Mouse (Mus musculus) midbrain, postnatal 0 days (tissue): ENCODE data around the gene Slmap. TPM values are rescaled to one million over a fixed set of nuclear protein-coding genes. Genes with fewer than 3 reads are reported as not detected.
"Not testable (repeated sequence)": the region's sequence is repeated elsewhere in the genome, so short reads cannot be mapped to it uniquely, and the experiment has no call there.

Experiments
- ATAC-seq: fragments of 200-750 bp; cut with Nextera tagmentation; 2 replicates; pipeline ENCODE4 v1.8.0; 2017; ENCODE audit warnings: moderate number of reproducible peaks, mild to moderate bottlenecking, moderate TSS enrichment, moderate library complexity; ENCODE audit not compliant: low FRiP score
- DNase-seq: peaks from one replicate; pipeline ENCODE4 v3.0.0-alpha.2; 2015; ENCODE audit warnings: low spot score
- H3K27ac ChIP-seq: fragments of 300-500 bp; sonication (generic); 2 replicates; pipeline ENCODE4 v1.5.1; 2014; ENCODE audit warnings: low read depth, mild to moderate bottlenecking, low read length, mixed read lengths
- H3K27me3 ChIP-seq: fragments of 300-500 bp; sonication (generic); 2 replicates; pipeline ENCODE4 v1.6.1; 2014; ENCODE audit warnings: low read length, control low read depth, mixed read lengths; ENCODE audit not compliant: insufficient read depth
- H3K36me3 ChIP-seq: fragments of 300-500 bp; sonication (generic); 2 replicates; pipeline ENCODE4 v1.6.1; 2014; ENCODE audit warnings: low read length, control low read depth, mixed read lengths; ENCODE audit not compliant: insufficient read depth
- H3K4me1 ChIP-seq: fragments of 300-500 bp; sonication (generic); 2 replicates; pipeline ENCODE4 v1.6.1; 2014; ENCODE audit warnings: mild to moderate bottlenecking, control low read depth, antibody characterized with exemption, low read length, mixed read lengths; ENCODE audit not compliant: insufficient read depth
- H3K4me2 ChIP-seq: fragments of 300-500 bp; sonication (generic); 2 replicates; pipeline ENCODE4 v1.6.1; 2014; ENCODE audit warnings: low read depth, mild to moderate bottlenecking, low read length, mixed read lengths; ENCODE audit not compliant: poor library complexity, severe bottlenecking
- H3K4me3 ChIP-seq: fragments of 300-500 bp; sonication (generic); 2 replicates; pipeline ENCODE4 v1.5.1; 2014; ENCODE audit warnings: low read depth, mild to moderate bottlenecking, low read length, moderate library complexity
- H3K9ac ChIP-seq: fragments of 300-500 bp; sonication (generic); replicated peaks from 2 replicates; pipeline ENCODE4 v1.6.1; 2014; ENCODE audit warnings: mild to moderate bottlenecking, low read length, moderate library complexity, mixed read lengths; ENCODE audit not compliant: poor library complexity, severe bottlenecking
- H3K9me3 ChIP-seq: fragments of 300-500 bp; sonication (generic); 2 replicates; pipeline ENCODE4 v1.6.1; 2016; ENCODE audit warnings: low read length, control low read depth
- CTCF ChIP-seq: IDR thresholded peaks from 2 replicates; pipeline ENCODE4 v1.5.1; 2016; ENCODE audit warnings: antibody characterized with exemption, mild to moderate bottlenecking
- WGBS: fragments of 180-500 bp; shearing (Covaris S2); extraction: QIAGEN DNeasy Blood & Tissue Kit; methylation state at CpG from one replicate; pipeline ENCODE4 v1.1.7; 2014; 5-methylcytosine and 5-hydroxymethylcytosine counted together
- polyA plus RNA-seq: library from polyadenylated mRNA; unstranded; fragments of >200 nt; fragmentation: Nextera tagmentation; extraction: Ambion mirVana; gene quantifications from 2 replicates; pipeline ENCODE4 v1.2.1, GENCODE M21; 2015
- total RNA-seq: library from RNA; depleted of rRNA; stranded (reverse); fragments of >200 nt; gene quantifications from 2 replicates; pipeline ENCODE4 v1.2.3, GENCODE M21; 2014; rRNA removed

The Slmap gene
- total RNA-seq (23.2 and 27.4 TPM in 2 replicates), polyA plus RNA-seq (9.9 and 11.1 TPM in 2 replicates)

DNA sequence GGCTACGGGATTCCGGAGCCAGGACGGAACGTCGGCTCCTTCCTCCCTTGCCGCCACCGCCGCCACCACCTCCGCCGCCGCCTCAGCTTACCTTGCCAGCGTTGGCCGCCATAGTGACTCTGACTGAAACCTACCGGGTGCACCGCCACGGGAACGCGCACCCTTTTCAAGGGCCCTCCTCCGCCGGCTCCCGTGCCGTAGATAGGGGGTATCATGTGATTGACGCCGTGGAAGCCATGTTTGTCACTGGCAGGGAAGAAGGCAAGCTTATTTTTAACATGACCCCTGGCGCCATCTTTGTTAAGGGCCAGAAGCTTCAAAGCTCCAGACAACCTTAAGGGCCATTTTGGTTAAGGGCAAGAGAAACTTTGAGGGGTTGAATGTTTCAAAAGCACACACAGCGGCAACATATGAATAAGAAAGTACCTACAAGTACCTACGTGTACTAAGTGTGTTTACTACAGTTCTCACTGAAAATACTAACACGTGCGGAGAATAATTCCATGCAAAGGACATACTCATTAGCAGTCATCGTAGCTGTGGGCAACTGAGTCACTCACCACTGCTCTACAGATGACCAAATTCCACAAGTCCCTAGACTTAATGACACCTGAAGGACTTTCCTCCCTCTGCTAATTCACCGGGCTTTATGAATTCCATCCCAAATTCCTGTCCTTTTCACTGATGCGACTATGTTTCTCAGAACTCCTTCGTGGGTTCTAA, at the start of gene Slmap:
Gene Slmap, minus strand, starts transcription at position 175 of the 723 bp plus-strand sequence.
- 18% methylated on average over 24 of the region's 33 CpGs for WGBS
- H3K4me1 ChIP-seq: peaks cover 9% of the 10 kb centered on the region
- no peaks in the 10 kb centered on the region for H3K36me3 ChIP-seq
- H3K27ac ChIP-seq: peak within 1 kb of the TSS; percentile 88
- ATAC-seq (peak; percentile 96), DNase-seq (peak; percentile 99)
- TF ChIP-seq CTCF: no peak
- H3K27me3 ChIP-seq: no peaks in the 10 kb centered on the region
- peak within 1 kb of the TSS; percentile 87 for H3K4me2 ChIP-seq
- no peaks in the 10 kb centered on the region for H3K9me3 ChIP-seq
- peak within 1 kb of the TSS; percentile 82 for H3K9ac ChIP-seq
- H3K4me3 ChIP-seq: peak within 1 kb of the TSS; percentile 99

DNA sequence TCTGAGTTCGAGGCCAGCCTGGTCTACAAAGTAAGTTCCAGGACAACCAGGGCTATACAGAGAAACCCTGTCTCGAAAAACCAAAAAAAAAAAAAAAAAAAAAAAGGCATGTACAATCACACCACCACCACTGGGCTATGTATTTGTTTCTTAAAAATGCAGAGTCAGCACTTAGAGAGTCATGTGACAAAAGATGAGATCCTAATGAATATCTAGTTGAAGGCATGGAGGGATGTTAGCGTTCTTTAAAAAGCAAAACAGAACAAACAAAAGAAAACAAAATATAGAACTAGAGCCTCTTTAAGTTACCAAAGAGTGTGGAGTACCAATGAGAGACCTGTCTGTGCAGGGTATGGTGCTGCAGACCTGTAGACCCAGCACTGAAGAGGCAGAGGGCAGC, 48.9 kb upstream of the Slmap start:
- no peak for TF ChIP-seq CTCF
- Histone ChIP-seq H3K27ac (no peak overlapping the region), H3K27me3 (no peaks in the 10 kb centered on the region), H3K36me3 (no peaks in the 10 kb centered on the region), H3K9ac (no peak overlapping the region), H3K4me3 (no peak overlapping the region), H3K9me3 (no peaks in the 10 kb centered on the region), H3K4me1 (no peaks in the 10 kb centered on the region), H3K4me2 (no peak overlapping the region)
- no peak for DNase-seq
- 95% methylated on average over 3 of the region's 3 CpGs for WGBS
- ATAC-seq: no peak

DNA sequence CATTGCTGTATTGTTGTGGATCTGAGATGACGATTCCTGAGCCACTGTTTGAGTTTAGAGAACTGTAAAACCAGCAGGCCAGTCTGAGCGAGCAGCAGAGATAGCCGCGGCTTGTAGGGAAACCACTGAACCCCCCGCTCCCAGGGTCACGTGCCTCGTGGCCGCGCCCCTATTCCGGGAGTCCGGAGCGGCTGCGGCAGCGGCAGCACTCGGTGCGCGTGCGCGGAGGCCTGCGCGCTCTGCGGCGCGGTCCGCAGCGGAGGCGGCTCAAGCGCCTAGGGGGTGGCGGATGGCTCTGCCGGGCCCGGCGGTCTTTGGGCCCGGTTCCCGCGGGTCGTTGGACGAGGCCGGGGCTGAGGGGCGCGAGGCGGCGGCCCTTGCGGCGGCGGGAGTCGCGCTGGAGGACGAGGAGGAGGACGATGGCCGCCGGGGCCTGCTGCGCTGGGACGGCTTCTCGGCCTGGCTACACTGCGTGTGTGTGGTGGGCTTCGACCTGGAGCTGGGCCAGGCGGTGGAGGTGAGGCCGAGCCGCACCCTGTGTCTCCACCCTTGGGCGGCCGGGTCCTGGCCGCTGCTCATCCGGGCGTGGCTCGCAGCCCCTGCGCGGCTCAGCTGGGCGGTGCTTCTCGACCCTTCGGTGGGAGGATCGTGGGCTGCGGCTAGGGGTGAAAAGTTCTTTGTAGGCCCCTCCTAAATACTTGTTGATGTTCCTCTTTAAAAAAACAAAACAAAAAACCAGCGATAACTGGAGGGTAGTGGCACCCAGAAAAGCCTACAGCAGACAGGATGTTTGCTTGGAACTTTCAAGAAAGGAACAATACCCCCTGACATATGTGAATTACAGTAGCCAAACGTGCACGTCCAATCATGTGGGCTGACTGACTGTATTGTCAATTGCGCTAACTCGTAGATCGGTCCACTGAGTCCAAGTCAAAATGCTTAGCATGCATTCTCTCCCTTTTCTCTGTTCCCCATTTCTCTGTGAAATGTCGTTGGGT, 44.9 kb upstream of the Slmap start:
- ATAC-seq: peak; percentile 96

DNA sequence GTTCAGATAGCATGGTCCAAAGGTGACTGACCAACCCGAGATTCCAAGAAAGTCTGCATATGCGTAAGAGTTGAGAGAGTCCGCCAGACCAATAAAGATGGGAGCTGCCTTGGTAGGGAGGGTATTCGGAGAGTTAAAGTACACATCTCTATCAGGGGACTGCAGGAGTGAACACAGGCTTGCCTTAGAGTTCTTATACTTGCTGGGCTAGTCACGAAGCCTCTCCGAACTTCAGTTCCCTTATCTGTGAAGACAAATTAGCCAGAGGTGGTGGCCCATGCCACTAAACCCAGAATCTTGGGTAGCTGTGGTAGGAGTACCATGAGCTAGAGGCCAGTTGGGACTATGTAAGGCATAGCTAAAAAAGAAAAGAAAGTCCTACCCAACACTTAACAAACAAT, 44.1 kb upstream of the Slmap start:
- Histone ChIP-seq H3K36me3 (no peaks in the 10 kb centered on the region), H3K4me1 (no peaks in the 10 kb centered on the region), H3K9me3 (no peaks in the 10 kb centered on the region), H3K4me3 (peak overlapping the region; percentile 98; the same call in 1 of the 2 replicates), H3K27me3 (no peaks in the 10 kb centered on the region), H3K4me2 (peak overlapping the region; percentile 74; the same call in 1 of the 2 replicates), H3K9ac (no peak overlapping the region), H3K27ac (no peak overlapping the region)
- 76% methylated on average over 6 of the region's 6 CpGs for WGBS
- ATAC-seq: no peak
- no peak for DNase-seq
- no peak for TF ChIP-seq CTCF

More for the DNA sequence above, 44.9 kb upstream of the Slmap start:
- peak overlapping the region; percentile 94 for H3K27ac ChIP-seq
- H3K4me1 ChIP-seq: no peaks in the 10 kb centered on the region
- no peak for TF ChIP-seq CTCF
- H3K9me3 ChIP-seq: no peaks in the 10 kb centered on the region
- H3K36me3 ChIP-seq: no peaks in the 10 kb centered on the region
- WGBS: under 1% methylated on average over 74 of the region's 79 CpGs
- peak overlapping the region; percentile 98 for H3K4me3 ChIP-seq
- DNase-seq: peak; percentile 93
- H3K27me3 ChIP-seq: no peaks in the 10 kb centered on the region
- peak overlapping the region; percentile 99 for H3K9ac ChIP-seq
- H3K4me2 ChIP-seq: peak overlapping the region; percentile 74

DNA sequence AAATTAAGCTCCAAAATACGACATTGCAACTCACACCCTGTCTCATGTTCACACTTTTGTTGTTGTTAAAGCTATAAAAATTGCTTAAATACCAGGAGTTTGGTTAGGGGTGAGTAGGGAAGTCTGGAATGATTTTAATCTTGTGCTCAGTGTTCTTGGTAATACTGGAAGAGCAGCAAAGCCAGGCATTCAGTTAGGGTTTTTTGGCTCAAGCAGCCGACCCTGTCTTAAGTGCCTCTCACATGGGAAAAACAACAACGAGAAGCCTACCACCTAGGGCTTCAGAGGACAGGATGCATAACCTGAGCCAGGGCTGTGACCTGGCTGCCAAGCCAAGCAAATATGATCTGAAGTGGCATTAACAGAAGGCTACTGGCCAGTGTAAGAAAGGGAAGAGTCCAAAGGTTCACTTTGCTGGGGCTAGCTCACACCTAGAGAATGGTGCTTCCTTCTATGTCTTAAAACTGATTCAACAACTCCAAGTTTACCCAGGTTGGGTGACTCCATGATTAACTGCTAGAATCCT, 41.6 kb upstream of the Slmap start:
- Histone ChIP-seq H3K27ac (no peak overlapping the region), H3K4me3 (no peak overlapping the region), H3K4me1 (no peaks in the 10 kb centered on the region), H3K4me2 (no peak overlapping the region), H3K27me3 (no peaks in the 10 kb centered on the region), H3K9ac (no peak overlapping the region), H3K36me3 (no peaks in the 10 kb centered on the region), H3K9me3 (no peaks in the 10 kb centered on the region)
- no peak for TF ChIP-seq CTCF
- ATAC-seq: no peak
- WGBS: 70% methylated on average over 3 of the region's 3 CpGs
- DNase-seq: no peak

DNA sequence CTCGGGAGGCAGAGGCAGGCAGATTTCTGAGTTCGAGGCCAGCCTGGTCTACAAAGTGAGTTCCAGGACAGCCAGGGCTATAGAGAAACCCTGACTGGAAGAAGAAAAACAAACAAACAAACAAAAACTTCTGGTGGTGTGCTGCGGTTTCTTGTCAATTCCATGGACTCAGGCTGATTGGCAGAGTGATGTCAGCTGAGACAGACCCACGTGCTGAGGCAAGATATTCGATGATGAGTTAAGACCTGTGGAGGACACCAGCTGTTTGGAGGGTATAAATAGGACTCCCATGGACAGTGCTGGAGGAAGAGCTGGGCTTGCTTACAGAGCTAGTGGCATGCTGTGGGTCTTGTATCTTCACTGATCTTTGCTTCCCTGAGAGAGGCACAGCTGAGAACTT, 38.8 kb upstream of the Slmap start, which contains the start of gene Dennd6a:
Gene Dennd6a, plus strand, starts transcription at position 301 of the 400 bp plus-strand sequence.
- H3K36me3 ChIP-seq, H3K4me1 ChIP-seq, ATAC-seq, H3K27me3 ChIP-seq, H3K4me3 ChIP-seq, H3K9ac ChIP-seq, DNase-seq, H3K9me3 ChIP-seq, H3K27ac ChIP-seq, H3K4me2 ChIP-seq: not testable (repeated sequence)
- 85% methylated on average over 5 of the region's 5 CpGs for WGBS
